Mouse (Mus musculus) left cerebral cortex, postnatal 4 days (tissue): ENCODE results near the gene Nr2e3. TPM values are rescaled to one million over a fixed set of nuclear protein-coding genes. Genes with fewer than 3 reads are reported as not detected.
"Not testable (repeated sequence)": the region's sequence is repeated elsewhere in the genome, so short reads cannot be mapped to it uniquely, and the experiment has no call there.

ENCODE experiments used
- DNase-seq: peaks from one replicate; pipeline ENCODE4 v3.0.0-alpha.2; 2022
- intact Hi-C: fragments of 180-260 bp; cut with DNase I; formaldehyde crosslinking; loops from one replicate; pipeline ENCODE4 v1.15.1; 2025
- total RNA-seq, 2 experiments: library from RNA; stranded (reverse); gene quantifications; 2 replicates each; pipeline ENCODE4 v1.2.3; 2021

The Nr2e3 gene
- not detected for total RNA-seq

DNA sequence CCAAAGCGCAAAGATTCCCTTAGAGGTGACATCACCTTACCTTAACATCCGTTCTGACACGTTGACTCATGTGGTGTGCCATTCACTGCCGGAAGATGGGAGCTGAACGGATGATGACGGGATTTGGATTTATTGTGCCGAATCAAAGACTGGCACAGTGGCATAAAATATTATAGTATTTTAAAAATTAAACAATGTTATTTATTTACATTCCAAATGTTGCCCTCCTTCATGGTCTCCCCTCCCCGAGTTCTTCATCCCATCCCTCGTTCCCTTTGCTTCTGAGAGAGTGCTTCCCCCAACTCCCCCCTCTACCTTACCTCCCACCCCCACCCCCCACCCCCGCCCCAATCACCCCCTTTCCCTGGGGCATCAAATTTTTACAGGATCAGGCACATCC lies at the start of gene Nr2e3:
Gene Nr2e3 (minus strand): TSS at position 101 of the 400 bp plus-strand sequence.
- no peak for DNase-seq
- intact Hi-C loops = loop anchor here (10.0 kb wide), 1 partner anchor 204 kb away; no protein-coding TSS in a partner anchor

DNA sequence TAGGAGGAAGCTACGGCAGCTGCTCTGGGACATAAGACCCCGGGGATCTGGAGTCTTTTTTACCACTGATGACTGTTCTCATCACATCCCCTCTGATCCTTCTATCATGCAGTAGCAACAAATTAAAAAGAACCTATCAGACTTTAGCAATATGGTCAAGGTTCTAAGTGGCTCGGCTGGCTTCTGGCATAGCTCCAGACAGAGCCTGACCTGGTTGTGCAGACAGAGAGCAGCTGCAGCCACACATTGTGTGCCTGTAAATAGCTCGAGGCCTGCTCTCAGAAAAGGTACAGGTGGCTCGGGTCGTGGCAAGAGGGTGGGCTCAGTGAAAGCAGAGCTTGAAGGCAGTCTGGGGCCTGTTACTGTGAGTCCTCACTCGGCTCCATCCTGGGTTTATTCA lies 48.5 kb upstream of the Nr2e3 start:
- peak; percentile 42 for DNase-seq
- intact Hi-C loops = no loop called here

DNA sequence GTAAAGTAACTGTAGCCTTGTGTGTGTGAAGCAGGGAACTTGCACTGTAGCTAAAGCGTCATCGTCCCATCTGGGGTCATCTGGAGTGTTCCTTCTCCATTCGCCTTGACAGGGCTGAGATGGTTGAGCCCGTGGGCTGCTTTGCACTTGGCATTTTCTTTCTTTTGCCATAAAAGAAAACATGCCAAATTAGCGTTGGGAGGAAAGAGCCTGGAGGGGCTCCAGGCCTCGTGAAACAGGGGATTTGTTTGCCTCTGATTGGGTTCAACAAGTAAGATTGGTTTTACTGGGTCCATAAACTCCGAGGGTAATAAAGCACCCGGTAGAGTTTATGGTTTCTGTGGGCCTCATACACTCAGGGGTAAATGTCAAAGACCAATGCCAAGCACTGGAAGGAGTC lies 41.9 kb upstream of the Nr2e3 start:
- intact Hi-C loops = no loop called here
- no peak for DNase-seq

- intact Hi-C loops = no loop called here
- DNase-seq = no peak
Observed at GRCm38 (mm10) chr9:60001444-60001843, 41.0 kb upstream of the Nr2e3 start.

GRCm38 (mm10) chr9:59997725-59998124 lies 37.3 kb upstream of the Nr2e3 start:
- DNase-seq = no peak

DNA sequence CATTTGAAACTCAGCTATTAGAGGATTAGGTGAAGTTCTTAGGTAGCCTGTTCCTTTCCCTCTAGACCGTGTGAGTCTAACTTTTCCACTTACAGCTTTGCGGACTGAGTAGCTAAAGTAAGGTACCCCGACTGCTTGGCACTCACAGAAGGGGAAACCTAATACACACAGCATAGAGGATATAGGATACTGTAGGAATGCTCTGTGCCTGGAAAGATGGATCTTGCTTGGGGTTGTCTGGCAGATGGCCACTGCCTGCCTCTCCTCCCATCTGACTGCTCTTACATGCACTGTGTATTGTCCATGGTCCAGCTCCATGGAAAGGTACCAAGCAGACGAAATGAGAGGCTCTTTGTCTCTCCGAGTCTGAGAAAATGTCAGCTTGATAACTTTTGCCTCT lies 30.9 kb upstream of the Nr2e3 start:
- no peak for DNase-seq
- intact Hi-C loops = loop anchor here (10.0 kb wide), 1 partner anchor 173 kb away; no protein-coding TSS in a partner anchor

More at GRCm38 (mm10) chr9:59997725-59998124, 37.3 kb upstream of the Nr2e3 start:
- intact Hi-C loops = loop anchor here (10.0 kb wide), 1 partner anchor 167 kb away; no protein-coding TSS in a partner anchor

- peak; percentile 56 for DNase-seq
- intact Hi-C loops = loop anchor here (10.0 kb wide), 1 partner anchor 175 kb away; no protein-coding TSS in a partner anchor
Observed at GRCm38 (mm10) chr9:59989864-59990263, 29.4 kb upstream of the Nr2e3 start.

DNA sequence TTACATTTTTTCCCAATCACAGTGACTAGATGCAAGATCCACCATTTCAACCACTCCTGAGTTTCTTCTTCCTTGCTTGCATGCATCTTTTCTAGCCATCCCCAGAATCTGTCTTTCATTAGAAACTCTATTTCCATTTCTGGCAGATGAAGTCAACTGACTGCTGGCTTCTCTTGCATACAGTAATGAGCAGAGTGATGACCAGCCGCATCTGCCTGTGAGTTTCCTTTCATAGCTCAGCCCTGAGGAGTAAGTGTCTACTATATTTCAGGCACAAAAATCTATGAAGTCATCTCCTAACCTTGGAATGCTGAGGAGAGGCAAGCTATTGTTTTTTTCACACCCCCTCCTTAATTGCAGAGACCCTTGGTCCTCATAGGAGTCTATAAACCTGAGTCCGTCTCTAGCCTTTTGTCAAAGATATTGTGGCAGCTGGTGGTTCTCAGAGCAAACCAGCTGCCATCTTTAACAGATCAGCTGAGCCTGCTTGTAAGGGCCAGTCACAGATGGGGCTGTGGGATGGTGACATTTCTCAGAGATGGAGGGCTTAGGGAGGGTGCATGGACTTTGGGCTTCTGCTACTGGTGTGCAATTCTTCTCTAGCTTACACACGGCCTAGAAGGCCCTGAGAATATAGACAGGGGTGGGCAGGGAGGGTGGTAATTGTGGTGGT lies 25.6 kb upstream of the Nr2e3 start:
- no peak for DNase-seq
- intact Hi-C loops = no loop called here

- intact Hi-C loops = no loop called here
Observed at GRCm38 (mm10) chr9:59981116-59981515, 20.7 kb upstream of the Nr2e3 start.

GRCm38 (mm10) chr9:59971263-59971662 lies 10.8 kb upstream of the Nr2e3 start:
- intact Hi-C loops = loop anchor here (5.0 kb wide), 1 partner anchor 266 kb away; no protein-coding TSS in a partner anchor

More at GRCm38 (mm10) chr9:59981116-59981515, 20.7 kb upstream of the Nr2e3 start:
- no peak for DNase-seq

GRCm38 (mm10) chr9:59969383-59969782 lies 8.9 kb upstream of the Nr2e3 start:
- intact Hi-C loops = loop anchor here (10.0 kb wide), 1 partner anchor 195 kb away; no protein-coding TSS in a partner anchor

More at GRCm38 (mm10) chr9:59971263-59971662, 10.8 kb upstream of the Nr2e3 start:
- no peak for DNase-seq

GRCm38 (mm10) chr9:59965046-59965445 lies 4.6 kb upstream of the Nr2e3 start:
- intact Hi-C loops = loop anchor here (10.0 kb wide), 1 partner anchor 200 kb away; no protein-coding TSS in a partner anchor
- no peak for DNase-seq

More at GRCm38 (mm10) chr9:59969383-59969782, 8.9 kb upstream of the Nr2e3 start:
- DNase-seq = peak; percentile 64

- intact Hi-C loops = loop anchor here (10.0 kb wide), 1 partner anchor 200 kb away; no protein-coding TSS in a partner anchor
- DNase-seq = no peak
Observed at GRCm38 (mm10) chr9:59964367-59964766, 3.9 kb upstream of the Nr2e3 start.

GRCm38 (mm10) chr9:59961201-59961955 lies 919 bp upstream of the Nr2e3 start:
- DNase-seq = peak; percentile 31
- intact Hi-C loops = loop anchor here (10.0 kb wide), 1 partner anchor 203 kb away; no protein-coding TSS in a partner anchor

GRCm38 (mm10) chr9:59959276-59959675 lies 1.2 kb downstream of the Nr2e3 start:
- DNase-seq = peak; percentile 87
- intact Hi-C loops = loop anchor here (2.0 kb wide), 1 partner anchor 278 kb away; no protein-coding TSS in a partner anchor

DNA sequence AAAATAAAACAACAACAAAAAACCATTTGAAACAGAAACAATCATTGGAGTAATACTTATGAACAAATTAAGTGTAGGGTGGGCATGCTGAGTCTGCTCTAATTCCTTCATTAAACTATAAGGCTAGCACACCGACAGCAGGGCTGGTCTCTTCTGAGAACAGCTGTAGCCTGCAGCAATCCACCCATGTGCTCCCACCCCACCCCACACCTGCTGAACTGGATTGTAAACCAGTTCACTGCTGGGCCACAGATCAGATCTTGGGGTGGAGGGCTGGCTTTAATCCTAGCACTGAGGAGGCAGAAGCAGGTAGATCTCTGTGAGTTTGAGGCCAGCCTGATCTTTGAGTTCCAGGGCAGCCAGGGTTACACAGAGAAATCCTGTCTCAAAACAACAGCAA lies 2.3 kb downstream of the Nr2e3 start:
- intact Hi-C loops = loop anchor here (2.0 kb wide), 1 partner anchor 279 kb away; no protein-coding TSS in a partner anchor
- DNase-seq = not testable (repeated sequence)

DNA sequence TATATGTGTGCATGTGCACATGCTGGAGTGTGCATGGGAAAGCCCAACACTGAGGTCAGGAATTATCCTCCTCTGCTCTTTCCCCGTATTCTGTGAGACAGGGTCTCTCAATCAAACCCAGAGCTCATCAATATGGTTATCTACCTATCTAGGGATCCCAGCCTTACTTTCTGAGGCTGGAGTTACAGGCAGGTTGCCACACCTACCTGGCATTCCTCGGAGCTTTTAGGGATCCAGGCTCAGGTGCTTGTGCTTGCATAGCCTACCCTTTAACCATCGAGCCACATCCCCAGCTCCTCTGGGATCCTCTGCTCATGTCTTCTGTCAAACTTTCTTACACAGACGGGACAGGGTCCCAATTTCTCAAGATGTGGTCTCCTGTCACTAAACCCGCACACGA lies 4.0 kb downstream of the Nr2e3 start:
- intact Hi-C loops = no loop called here
- no peak for DNase-seq

DNA sequence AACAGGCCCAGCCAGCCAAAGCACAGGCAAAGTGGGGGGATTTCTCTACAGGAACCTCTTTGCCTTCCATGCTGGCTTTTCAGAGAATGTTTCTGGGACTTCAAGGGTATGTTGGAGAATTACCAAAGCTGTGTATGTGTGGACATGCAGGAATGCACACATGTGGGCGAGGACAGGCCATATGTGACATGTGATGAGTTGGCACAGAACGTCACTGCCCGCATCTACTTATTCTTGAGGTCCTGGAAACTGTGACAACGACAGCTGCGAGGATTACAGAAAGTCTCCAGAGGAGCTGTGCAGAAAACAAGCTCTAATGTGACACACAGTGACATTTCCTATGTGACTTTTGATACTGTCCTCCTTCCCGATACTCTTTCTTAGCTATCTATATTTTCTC lies 4.8 kb downstream of the Nr2e3 start:
- intact Hi-C loops = no loop called here
- no peak for DNase-seq

DNA sequence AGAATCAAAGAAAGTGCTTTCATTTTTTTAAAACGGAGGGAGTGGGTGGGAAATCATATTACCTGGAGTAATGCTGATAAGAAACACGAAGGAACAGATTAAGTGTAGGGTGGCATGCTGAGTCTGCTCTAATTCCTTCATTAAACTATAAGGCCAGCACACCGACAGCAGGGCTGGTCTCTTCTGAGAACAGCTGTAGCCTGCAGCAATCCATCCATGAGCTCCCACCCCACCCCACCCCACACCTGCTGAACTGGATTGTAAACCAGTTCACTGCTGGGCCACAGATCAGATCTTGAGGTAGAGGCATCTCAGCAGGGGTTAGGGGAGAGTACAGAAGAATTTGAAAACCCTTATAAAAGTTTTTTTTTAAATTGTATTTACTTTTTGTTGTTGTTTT lies 5.3 kb downstream of the Nr2e3 start:
- DNase-seq = no peak
- intact Hi-C loops = no loop called here

DNA sequence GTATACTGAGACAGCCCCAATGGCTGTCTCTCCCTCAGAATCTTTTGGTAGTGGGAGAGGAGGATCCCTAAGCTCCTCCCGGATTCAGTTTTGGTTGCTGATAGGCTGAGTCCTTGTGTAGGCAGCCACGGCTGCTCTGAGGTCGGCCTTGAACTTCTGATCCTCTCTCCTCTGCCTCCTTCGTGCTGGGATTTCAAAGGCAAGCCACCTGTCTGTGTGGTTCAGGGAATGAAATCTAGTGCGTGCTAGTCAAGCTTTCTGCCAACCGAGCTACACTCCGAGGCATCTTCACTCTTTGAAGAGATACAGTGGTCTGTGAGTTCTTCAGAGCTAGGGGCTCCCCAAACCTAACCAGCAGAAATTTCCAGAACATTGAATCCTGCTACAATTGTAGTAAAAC lies 6.9 kb downstream of the Nr2e3 start:
- intact Hi-C loops = no loop called here
- no peak for DNase-seq

- no peak for DNase-seq
- intact Hi-C loops = no loop called here
Observed at GRCm38 (mm10) chr9:59952515-59953070, 7.9 kb downstream of the Nr2e3 start.
